Mouse (Mus musculus): ENCODE measurements at regions not wholly inside any gene's neighbourhood (a gene's known extent, or its start where the extent isn't known, plus 50 kb on each side); places are given as distances from the start of the nearest gene placed in this dataset.

DNA sequence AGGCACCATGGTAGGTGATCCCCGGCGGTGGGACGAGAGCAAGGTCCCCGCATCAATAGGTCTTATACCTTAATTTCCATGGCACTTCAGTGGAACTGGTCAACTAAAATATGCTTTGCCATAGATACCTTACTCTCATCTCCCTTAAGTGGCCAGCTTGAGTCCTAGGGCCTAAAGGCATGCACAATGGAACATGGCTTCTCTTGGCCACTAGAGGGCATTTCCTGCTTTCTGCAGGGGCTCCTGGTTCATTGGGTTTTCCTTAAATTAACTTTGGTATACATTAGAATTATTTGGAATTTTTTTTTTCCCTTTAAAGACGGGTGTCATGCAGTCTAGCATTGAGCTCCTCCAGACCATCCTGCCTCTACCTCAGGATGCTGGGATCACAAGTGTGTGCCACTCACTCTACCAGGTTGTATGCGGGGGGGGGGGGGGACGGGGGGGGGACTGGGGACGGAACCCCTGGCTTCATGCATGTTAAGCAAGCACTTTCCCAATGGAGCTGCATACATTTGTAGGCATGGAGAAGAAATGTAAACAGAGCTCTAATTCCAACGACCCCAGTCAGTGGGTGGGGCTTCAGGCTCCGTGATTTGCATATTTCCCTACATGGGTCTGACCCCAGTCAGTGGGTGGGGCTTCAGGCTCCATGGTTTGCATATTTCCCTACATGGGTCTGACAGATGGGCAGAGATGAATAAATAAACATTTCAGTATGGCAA, 113.4 kb upstream of the Cpm start:
- Histone ChIP-seq H3K4me1 (replicated peaks) (peaks cover 6% of the 10 kb centered on the region; the same call in 1 of the 2 replicates), H3K9me3 (replicated peaks) (no peaks in the 10 kb centered on the region), H3K36me3 (no peaks in the 10 kb centered on the region), H3K4me3 (no peak overlapping the region), H3K27me3 (replicated peaks) (no peaks in the 10 kb centered on the region), H3K4me2 (no peak overlapping the region), H3K27ac (ENCODE audit: poor library complexity, severe bottlenecking) (no peak overlapping the region), H3K9ac (no peak overlapping the region)
- ATAC-seq (ENCODE audit: insufficient number of reproducible peaks, low FRiP score) = no peak
- 59% methylated on average over 10 of the region's 10 CpGs for WGBS

DNA sequence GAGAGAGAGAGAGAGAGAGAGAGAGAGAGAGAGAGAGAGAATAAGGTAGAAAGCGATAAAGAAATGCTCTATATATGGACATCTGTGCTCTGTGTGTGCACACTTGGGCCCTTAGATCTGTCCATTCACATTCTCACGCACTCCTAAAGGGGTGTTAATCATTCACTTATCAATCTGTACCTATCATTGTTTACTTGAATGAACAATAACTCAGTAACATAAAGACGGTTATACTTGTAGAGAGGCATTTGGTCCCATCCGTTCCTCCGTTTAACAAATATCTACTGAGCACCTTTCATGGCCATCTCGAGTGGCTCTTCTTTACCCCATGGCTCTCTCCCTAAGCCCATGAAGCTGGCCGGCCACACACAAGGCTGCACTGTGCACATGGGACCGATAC, 114.3 kb upstream of the Cpm start:
- H3K9ac ChIP-seq = no peak overlapping the region
- H3K27me3 ChIP-seq (replicated peaks) = no peaks in the 10 kb centered on the region
- WGBS = 87% methylated on average over 8 of the region's 8 CpGs
- H3K36me3 ChIP-seq = no peaks in the 10 kb centered on the region
- no peak for ATAC-seq (ENCODE audit: insufficient number of reproducible peaks, low FRiP score)
- no peak overlapping the region for H3K4me2 ChIP-seq
- H3K27ac ChIP-seq (ENCODE audit: poor library complexity, severe bottlenecking) = no peak overlapping the region
- no peak overlapping the region for H3K4me3 ChIP-seq
- no peaks in the 10 kb centered on the region for H3K9me3 ChIP-seq (replicated peaks)
- peaks cover 6% of the 10 kb centered on the region; the same call in 1 of the 2 replicates for H3K4me1 ChIP-seq (replicated peaks)

DNA sequence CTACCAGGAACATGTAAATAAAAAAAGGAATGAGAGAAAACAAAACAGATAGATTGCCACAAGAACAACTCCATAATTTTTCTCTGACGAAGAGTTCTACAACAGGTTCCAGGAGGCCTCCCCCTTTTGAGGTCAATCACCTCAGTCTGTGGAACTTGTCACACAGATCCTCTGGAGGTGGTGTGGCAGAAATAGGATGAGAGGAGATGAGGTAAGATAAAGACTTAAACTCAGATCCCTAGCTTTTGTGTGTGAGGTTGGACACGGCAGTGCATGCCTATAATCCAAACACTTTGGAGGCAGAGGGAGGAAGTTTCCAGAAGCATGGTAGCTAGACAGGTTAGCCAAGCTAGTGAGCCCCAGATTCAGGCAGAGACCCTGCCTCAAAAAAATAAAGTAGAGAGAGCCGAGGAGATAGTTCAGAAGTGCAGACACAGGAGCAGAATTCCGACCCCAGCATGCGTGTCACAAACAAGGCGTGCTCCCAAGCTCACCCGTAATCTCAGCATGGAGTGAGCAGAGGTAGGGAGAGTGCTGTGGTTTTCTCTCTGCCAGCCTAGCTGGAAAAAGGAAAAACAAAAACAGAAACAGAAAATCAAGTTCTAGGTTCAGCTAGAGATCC, 115.3 kb upstream of the Cpm start:
- no peaks in the 10 kb centered on the region for H3K36me3 ChIP-seq
- peaks cover 6% of the 10 kb centered on the region; the same call in 1 of the 2 replicates for H3K4me1 ChIP-seq (replicated peaks)
- 87% methylated on average over 7 of the region's 7 CpGs for WGBS
- no peak overlapping the region for H3K27ac ChIP-seq (ENCODE audit: poor library complexity, severe bottlenecking)
- ATAC-seq (ENCODE audit: insufficient number of reproducible peaks, low FRiP score) = no peak
- H3K9ac ChIP-seq = no peak overlapping the region
- no peak overlapping the region for H3K4me2 ChIP-seq
- no peak overlapping the region for H3K4me3 ChIP-seq
- H3K27me3 ChIP-seq (replicated peaks) = no peaks in the 10 kb centered on the region
- no peaks in the 10 kb centered on the region for H3K9me3 ChIP-seq (replicated peaks)

DNA sequence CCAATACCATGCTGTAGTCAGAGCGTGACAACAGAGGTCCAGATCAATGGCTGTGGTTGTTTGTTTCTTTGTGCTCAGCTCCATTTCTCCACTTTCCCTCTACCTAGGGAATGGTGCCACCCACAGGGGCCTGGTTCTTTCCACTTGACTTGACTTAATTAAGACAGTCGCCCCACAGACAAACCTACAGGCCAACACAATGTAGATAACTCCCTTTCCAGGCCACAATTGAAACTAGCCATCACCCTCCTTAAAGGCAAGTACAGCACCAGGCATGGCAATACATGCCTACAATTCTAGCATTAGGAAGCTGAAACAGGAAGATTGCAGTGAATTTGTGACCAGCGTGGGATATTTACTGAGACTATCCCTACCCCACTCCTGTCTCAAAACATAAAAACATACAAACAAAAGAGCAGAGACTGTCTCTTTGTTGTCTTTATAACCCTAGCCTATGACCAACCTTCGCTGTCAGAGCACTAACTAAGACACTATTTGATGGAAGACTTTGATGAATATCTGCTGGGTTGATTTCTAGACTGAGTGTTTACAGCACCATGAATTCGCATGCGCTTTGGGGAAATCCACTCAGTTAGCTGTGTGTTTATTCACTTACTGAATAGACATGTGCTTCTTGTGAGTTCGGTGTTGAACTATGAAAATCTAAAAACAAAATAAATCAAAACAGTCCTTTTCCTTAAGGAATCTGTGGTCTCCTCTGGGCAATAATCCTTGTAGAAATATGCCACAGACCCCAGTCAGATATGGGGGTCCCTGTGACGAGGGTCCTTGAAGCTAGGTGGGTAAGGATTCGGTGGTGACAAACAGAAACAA, 116.7 kb upstream of the Cpm start:
- WGBS = 82% methylated on average over 9 of the region's 9 CpGs

DNA sequence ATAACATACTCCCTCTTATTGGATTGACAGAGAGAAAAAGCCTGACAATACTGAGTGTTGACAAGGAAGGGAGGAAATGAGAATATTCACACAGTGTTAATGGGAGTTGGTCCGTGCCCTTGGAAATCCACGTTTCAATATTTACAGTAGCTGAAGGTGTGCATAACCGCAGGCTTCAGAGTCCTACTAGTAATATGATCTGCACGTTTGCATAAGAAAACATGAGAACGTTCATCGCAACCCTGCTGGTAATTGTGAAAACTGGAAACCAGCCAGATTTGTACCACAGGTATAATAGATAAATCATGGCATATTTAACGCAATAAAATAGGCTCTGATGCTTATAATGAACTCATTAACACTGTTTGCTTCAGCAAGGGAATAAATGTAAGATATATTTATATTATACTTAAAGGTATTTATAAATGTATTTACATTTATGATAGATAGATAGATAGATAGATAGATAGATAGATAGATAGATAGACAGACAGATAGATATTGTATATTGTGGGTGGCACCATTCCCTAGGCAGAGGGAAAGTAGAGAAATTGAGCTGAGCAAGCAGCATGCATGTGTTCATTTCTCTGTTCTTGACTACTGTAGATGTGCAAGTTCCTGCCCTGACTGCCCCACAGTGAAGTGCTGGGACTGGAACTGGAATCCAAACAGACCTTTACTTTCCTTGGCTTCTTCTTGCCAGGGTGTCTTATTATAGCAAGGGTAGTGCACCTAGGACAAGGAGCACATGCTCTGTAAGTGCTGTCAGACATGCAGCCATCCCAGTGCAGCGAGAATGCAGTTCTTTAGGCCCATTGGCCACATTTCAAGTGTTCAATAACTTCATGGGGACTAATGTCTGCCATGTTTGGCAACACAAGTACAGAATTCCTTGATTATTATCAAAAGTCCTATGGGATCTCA, 117.6 kb upstream of the Cpm start:
- no peak overlapping the region for H3K27ac ChIP-seq (ENCODE audit: poor library complexity, severe bottlenecking)
- H3K4me1 ChIP-seq (replicated peaks) = no peaks in the 10 kb centered on the region
- ATAC-seq (ENCODE audit: insufficient number of reproducible peaks, low FRiP score) = no peak
- H3K27me3 ChIP-seq (replicated peaks) = no peaks in the 10 kb centered on the region
- 84% methylated on average over 8 of the region's 8 CpGs for WGBS
- no peaks in the 10 kb centered on the region for H3K9me3 ChIP-seq (replicated peaks)
- H3K4me2 ChIP-seq = no peak overlapping the region
- no peak overlapping the region for H3K9ac ChIP-seq
- H3K4me3 ChIP-seq = no peak overlapping the region
- H3K36me3 ChIP-seq = no peaks in the 10 kb centered on the region

More for the DNA sequence above, 116.7 kb upstream of the Cpm start:
- no peak overlapping the region for H3K9ac ChIP-seq
- H3K9me3 ChIP-seq (replicated peaks) = no peaks in the 10 kb centered on the region
- no peaks in the 10 kb centered on the region for H3K27me3 ChIP-seq (replicated peaks)
- ATAC-seq (ENCODE audit: insufficient number of reproducible peaks, low FRiP score) = no peak
- H3K36me3 ChIP-seq = no peaks in the 10 kb centered on the region
- no peak overlapping the region for H3K4me3 ChIP-seq
- no peak overlapping the region for H3K27ac ChIP-seq (ENCODE audit: poor library complexity, severe bottlenecking)
- peaks cover 3% of the 10 kb centered on the region; the same call in 1 of the 2 replicates for H3K4me1 ChIP-seq (replicated peaks)
- no peak overlapping the region for H3K4me2 ChIP-seq

DNA sequence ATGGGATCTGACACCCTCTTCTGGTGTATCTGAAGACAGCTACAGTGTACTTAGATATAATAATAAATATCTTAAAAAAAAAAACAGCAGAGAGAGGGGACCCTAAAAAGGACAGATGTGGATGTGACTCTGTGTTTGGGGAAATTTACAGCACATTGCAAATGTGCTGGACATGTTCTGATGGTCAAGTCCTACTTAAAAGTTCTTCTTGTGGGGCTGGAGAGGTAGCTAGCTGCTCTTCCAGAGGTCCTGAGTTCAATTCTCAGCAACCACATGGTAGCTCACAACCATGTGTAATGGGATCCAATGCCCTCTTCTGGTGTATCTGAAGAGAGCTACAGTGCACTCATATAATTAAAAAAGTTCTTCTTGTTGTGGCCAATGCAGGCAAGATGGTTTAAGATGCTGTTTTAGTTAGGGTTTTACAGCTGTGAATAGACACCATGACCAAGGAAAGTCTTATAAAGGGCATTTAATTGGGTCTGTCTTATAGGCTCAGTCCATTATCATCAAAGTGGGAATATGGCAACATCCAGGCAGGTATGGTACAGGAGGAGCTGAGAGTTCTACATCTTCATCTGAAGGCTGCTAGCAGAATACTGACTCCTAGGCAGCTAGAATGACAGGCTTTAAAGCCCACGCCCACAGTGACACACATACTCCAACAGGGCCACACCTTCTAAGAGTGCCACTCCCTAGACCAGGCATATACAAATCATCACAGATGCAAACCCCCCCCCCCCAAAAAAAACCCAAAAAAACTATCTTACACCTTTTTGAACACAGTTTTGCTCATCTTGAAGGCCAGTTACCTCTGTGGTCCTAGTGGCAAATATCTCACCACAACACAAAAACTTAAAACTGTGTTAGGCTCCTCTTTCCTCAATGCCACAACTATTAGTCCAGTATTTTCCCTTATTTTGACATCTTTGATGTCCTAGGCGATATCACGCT, 118.5 kb upstream of the Cpm start:
- ATAC-seq (ENCODE audit: insufficient number of reproducible peaks, low FRiP score) = no peak
- Histone ChIP-seq H3K27me3 (replicated peaks) (no peaks in the 10 kb centered on the region), H3K9ac (no peak overlapping the region), H3K27ac (ENCODE audit: poor library complexity, severe bottlenecking) (no peak overlapping the region), H3K9me3 (replicated peaks) (no peaks in the 10 kb centered on the region), H3K4me2 (no peak overlapping the region), H3K4me1 (replicated peaks) (no peaks in the 10 kb centered on the region), H3K4me3 (no peak overlapping the region), H3K36me3 (no peaks in the 10 kb centered on the region)
- 86% methylated on average over 3 of the region's 3 CpGs for WGBS

DNA sequence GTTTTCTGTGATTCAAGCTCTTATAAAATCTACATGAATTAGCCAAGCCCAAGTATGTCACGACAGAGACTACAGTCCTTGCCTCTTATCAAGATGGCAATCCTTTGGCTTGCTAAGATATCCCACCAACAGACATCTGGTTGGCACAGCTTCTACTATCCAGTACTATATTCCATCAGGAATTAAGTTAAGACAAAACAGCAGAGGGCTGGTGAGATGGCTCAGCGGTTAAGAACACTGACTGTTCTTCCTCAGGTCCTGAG, 119.1 kb upstream of the Cpm start:
- H3K4me1 ChIP-seq (replicated peaks) = no peaks in the 10 kb centered on the region
- no peaks in the 10 kb centered on the region for H3K36me3 ChIP-seq
- no peak overlapping the region for H3K9ac ChIP-seq
- no peak overlapping the region for H3K4me3 ChIP-seq
- no peak overlapping the region for H3K27ac ChIP-seq (ENCODE audit: poor library complexity, severe bottlenecking)
- no peaks in the 10 kb centered on the region for H3K9me3 ChIP-seq (replicated peaks)
- no peaks in the 10 kb centered on the region for H3K27me3 ChIP-seq (replicated peaks)
- no peak overlapping the region for H3K4me2 ChIP-seq
- 78% methylated on average over 2 of the region's 2 CpGs for WGBS
- no peak for ATAC-seq (ENCODE audit: insufficient number of reproducible peaks, low FRiP score)

DNA sequence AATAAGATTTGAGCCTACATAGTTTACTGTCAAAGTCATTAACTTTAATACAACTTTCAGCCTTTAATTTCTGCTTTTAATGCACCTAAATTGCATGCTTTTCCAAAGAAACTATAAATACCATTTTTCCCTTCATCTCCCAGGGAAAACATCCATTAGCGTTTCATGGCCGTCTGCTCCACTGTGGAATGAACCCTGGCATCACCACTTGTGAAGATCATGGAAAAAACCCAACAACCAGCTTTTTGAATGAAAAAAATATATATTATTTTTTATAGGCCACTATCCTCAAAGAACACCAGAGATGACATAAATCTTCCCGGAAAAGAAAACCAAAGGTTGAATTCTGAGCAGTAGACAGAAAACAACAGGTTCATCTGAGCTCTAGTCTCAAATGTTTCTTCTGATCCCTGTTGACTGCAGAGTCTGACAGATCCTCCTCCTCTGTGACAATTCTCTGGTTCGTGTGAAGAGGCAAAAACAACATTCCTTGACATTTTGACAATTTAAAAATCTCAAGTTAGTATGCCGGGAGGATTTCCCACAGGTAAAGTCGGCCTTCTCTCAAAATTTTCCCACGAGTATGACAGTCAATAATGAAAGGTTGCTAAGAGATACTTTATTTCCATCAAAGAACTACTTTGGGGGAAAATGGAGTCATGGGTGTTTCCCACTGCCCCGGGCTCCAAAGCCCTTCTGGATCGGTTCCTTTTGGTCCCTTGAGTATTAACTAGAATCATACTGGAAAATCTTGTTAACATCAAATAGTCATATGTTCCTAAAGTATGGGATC, 119.7 kb upstream of the Cpm start:
- H3K27me3 ChIP-seq (replicated peaks) = no peaks in the 10 kb centered on the region
- H3K9ac ChIP-seq = no peak overlapping the region
- H3K4me3 ChIP-seq = no peak overlapping the region
- 79% methylated on average over 9 of the region's 9 CpGs for WGBS
- H3K27ac ChIP-seq (ENCODE audit: poor library complexity, severe bottlenecking) = no peak overlapping the region
- no peak overlapping the region for H3K4me2 ChIP-seq
- H3K4me1 ChIP-seq (replicated peaks) = no peaks in the 10 kb centered on the region
- no peaks in the 10 kb centered on the region for H3K36me3 ChIP-seq
- ATAC-seq (ENCODE audit: insufficient number of reproducible peaks, low FRiP score) = no peak
- H3K9me3 ChIP-seq (replicated peaks) = no peaks in the 10 kb centered on the region

DNA sequence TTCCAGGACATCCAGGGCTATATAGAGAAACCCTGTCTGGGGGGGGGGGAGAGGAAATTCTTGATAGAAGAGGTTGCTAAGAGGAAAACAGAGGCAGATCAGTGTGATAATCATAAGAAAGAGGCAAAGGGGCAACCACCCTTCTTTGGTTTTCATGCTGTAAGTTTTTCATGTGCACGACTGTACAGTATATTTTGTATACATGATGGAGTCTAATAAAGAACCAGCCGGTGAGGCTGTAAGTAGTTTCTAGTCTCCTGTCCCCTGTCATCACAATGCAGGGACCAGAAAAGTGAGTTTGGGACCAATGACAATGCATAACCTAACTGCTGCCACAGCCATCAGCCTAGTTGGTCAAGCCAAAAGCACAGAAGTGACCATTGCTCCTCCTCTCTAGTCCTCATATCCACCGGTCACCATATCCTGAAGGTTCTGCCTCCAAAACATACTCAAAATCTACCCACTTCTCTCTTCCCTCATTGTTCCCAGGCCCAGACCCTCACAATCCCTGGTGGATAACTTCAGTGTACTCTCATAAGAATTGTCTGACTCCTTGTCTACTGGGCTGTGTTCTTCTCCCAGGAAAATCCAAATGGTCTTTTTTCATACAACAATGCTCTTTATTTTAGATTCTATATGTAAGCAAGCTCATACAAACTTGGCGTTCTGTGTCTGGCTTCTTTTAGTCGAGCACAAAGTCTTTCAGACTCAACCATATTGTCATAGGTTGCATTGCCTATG, 122.9 kb upstream of the Cpm start:
- no peak overlapping the region for H3K4me2 ChIP-seq
- H3K36me3 ChIP-seq = no peaks in the 10 kb centered on the region
- no peak for ATAC-seq (ENCODE audit: insufficient number of reproducible peaks, low FRiP score)
- H3K4me3 ChIP-seq = no peak overlapping the region
- 84% methylated on average over 5 of the region's 5 CpGs for WGBS
- H3K4me1 ChIP-seq (replicated peaks) = 0 out of 2 replicates have a peak, but pooled peaks cover 4% of the 10 kb centered on the region
- H3K9ac ChIP-seq = no peak overlapping the region
- no peak overlapping the region for H3K27ac ChIP-seq (ENCODE audit: poor library complexity, severe bottlenecking)
- H3K9me3 ChIP-seq (replicated peaks) = no peaks in the 10 kb centered on the region
- H3K27me3 ChIP-seq (replicated peaks) = no peaks in the 10 kb centered on the region
